Mouse (Mus musculus) testis, adult 2 months (tissue): ENCODE data around the gene Fam50b. TPM values are rescaled to one million over a fixed set of nuclear protein-coding genes. Genes with fewer than 3 reads are reported as not detected.
A peak's percentile ranks its signal among the peaks of the same experiment; 100 is the strongest.

ENCODE experiments used
- H3K27ac ChIP-seq: fragments of 200-500 bp; 2 replicates; pipeline ENCODE4 v1.5.1; 2012; ENCODE audit warnings: low read depth, low read length; ENCODE audit not compliant: control insufficient read depth, insufficient read depth
- H3K27me3 ChIP-seq: fragments of 200-500 bp; 2 replicates; pipeline ENCODE4 v1.6.1; 2012; ENCODE audit warnings: mild to moderate bottlenecking, low read length, moderate library complexity; ENCODE audit not compliant: control insufficient read depth, insufficient read depth
- H3K36me3 ChIP-seq: fragments of 200-500 bp; 2 replicates; pipeline ENCODE4 v1.6.1; 2012; ENCODE audit warnings: mild to moderate bottlenecking, low read length; ENCODE audit not compliant: control insufficient read depth, insufficient read depth
- H3K4me1 ChIP-seq: fragments of 200-500 bp; 2 replicates; pipeline ENCODE4 v1.6.1; 2012; ENCODE audit warnings: low read length; ENCODE audit not compliant: control insufficient read depth, insufficient read depth
- H3K4me3 ChIP-seq: fragments of 200-500 bp; 2 replicates; pipeline ENCODE4 v1.5.1; 2012; ENCODE audit warnings: low read depth, mild to moderate bottlenecking, low read length, moderate library complexity, mixed read lengths; ENCODE audit not compliant: control insufficient read depth
- CTCF ChIP-seq: fragments of 200-500 bp; IDR thresholded peaks from 2 replicates; pipeline ENCODE4 v1.5.1; 2012; ENCODE audit warnings: low read depth, mild to moderate bottlenecking, inconsistent platforms, low read length, moderate library complexity; ENCODE audit not compliant: control insufficient read depth, insufficient read depth, insufficient replicate concordance
- POLR2A ChIP-seq: fragments of 200-500 bp; IDR thresholded peaks from 2 replicates; pipeline ENCODE4 v1.6.1; 2012; ENCODE audit warnings: low read depth, mild to moderate bottlenecking, inconsistent platforms, low read length, moderate library complexity; ENCODE audit not compliant: control insufficient read depth
- polyA plus RNA-seq: library from polyadenylated mRNA; depleted of rRNA; stranded (reverse); fragments of >200 nt; gene quantifications from 2 replicates; pipeline ENCODE4 v1.2.3, GENCODE M21; 2012; rRNA removed

The Fam50b gene
- 228 and 274 TPM in 2 replicates for polyA plus RNA-seq

GRCm38 (mm10) chr13:34734686-34735085, at the start of gene Fam50b:
Gene Fam50b (plus strand): TSS chr13:34734850.
- Histone ChIP-seq H3K27me3 (no peaks in the 10 kb centered on the region), H3K4me3 (peak within 1 kb of the TSS; percentile 78), H3K36me3 (no peaks in the 10 kb centered on the region), H3K27ac (peak within 1 kb of the TSS; percentile 62), H3K4me1 (peaks cover 2% of the 10 kb centered on the region; the same call in 1 of the 2 replicates)
- 0 out of 2 replicates have a peak, but pooled peaks have one; percentile 27 for TF ChIP-seq POLR2A
- TF ChIP-seq CTCF: no peak

DNA sequence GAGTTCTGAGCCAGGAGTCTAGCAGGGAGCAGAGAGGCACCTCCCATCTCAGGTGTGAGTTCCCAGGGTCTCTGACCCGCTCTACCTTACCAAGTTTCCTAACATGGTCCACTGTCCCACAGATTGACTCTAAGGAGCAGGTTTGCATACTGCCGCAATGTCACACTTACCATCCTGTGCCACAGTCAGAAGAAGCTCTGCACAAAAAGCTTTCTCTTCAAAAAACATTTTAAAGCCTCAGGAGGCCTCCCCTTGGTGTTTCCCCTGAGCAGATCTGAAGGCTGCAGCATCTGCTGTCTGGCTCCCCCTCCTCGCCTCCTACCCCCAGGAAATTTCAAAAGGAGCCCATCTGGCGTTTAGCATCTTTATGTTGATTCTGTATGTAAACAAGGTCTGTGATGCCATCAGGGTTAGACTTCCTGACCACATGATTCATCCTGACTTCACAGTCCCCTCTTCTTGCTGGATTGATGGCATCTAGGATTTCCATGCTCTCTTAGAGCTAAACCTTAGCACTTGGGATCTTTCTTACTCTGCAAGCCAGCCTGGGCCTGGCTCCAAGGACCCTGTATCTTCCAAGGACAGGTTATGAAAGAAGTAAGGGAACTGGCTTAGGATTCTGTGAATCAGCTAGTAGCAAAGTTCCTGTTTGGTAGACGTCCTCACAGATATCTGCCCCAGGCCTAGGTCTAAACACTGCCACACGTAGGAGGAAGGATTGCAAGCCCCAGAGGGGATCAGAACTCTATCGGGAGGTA, 49.5 kb upstream of the Fam50b start:
- Histone ChIP-seq H3K27ac (no peak overlapping the region), H3K27me3 (no peaks in the 10 kb centered on the region), H3K4me1 (peaks cover 4% of the 10 kb centered on the region; the same call in 1 of the 2 replicates), H3K4me3 (no peak overlapping the region), H3K36me3 (no peaks in the 10 kb centered on the region)
- TF ChIP-seq CTCF (no peak), POLR2A (no peak)

DNA sequence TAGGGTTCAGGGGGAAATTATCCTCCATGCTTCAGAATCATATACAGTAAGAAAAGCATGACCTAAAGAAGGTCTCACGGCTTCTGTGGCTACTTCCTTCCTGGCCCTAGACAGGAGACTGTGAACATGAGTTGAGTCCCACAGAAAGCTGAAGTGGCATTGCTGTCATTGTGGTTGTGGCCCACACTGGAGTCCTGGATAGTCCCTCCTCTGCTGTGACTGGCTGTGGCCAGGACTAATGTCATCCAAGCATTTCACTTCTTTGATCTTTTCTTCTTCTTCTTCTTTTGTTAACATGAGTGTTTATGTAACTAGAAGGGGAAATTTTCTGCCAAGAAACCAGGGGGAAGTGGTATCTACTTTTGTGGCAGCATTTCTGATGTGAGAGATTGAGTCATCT, 43.6 kb upstream of the Fam50b start:
- H3K4me1 ChIP-seq: no peaks in the 10 kb centered on the region
- H3K4me3 ChIP-seq: no peak overlapping the region
- no peaks in the 10 kb centered on the region for H3K27me3 ChIP-seq
- no peak for TF ChIP-seq POLR2A
- TF ChIP-seq CTCF: no peak
- H3K27ac ChIP-seq: no peak overlapping the region
- no peaks in the 10 kb centered on the region for H3K36me3 ChIP-seq

GRCm38 (mm10) chr13:34693111-34693510, 41.5 kb upstream of the Fam50b start:
- TF ChIP-seq POLR2A: no peak
- no peak for TF ChIP-seq CTCF
- Histone ChIP-seq H3K4me3 (no peak overlapping the region), H3K36me3 (no peaks in the 10 kb centered on the region), H3K4me1 (no peaks in the 10 kb centered on the region), H3K27ac (no peak overlapping the region), H3K27me3 (no peaks in the 10 kb centered on the region)

DNA sequence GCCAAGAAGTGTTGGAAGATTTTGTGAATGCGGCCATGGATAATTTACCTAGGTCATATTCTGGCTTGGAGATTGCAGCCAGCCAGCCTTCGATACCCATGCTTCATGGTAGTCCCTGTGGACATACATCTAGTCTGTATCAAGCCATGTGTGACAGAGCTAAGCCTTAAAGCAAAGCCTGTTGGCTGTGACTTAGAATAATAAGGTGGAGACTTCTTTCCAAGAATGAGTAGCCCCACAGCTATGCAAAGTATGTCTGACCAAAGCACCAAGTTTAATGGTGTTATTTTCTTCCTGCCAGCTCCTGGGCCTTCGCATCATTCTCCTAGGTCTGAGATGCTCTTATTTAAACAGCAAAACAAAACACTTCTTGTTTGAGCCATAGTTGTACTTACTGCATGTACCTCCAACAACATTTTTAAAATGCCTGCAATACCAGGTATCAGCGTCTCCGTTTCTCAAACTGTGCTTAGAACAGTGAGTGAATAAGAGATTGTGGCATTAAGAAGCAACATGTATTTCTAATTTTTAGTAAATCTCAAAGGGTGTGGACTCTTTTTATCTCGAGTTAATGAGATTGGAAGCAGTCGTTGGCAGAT, 37.8 kb upstream of the Fam50b start:
- Histone ChIP-seq H3K27me3 (no peaks in the 10 kb centered on the region), H3K4me3 (no peak overlapping the region), H3K4me1 (no peaks in the 10 kb centered on the region), H3K27ac (no peak overlapping the region), H3K36me3 (no peaks in the 10 kb centered on the region)
- TF ChIP-seq CTCF: no peak
- no peak for TF ChIP-seq POLR2A

GRCm38 (mm10) chr13:34700091-34700490, 34.6 kb upstream of the Fam50b start:
- H3K27me3 ChIP-seq: no peaks in the 10 kb centered on the region
- no peak for TF ChIP-seq POLR2A
- TF ChIP-seq CTCF: no peak
- no peak overlapping the region for H3K4me3 ChIP-seq
- no peaks in the 10 kb centered on the region for H3K36me3 ChIP-seq
- no peak overlapping the region for H3K27ac ChIP-seq
- H3K4me1 ChIP-seq: no peaks in the 10 kb centered on the region

GRCm38 (mm10) chr13:34700630-34701029, 34.0 kb upstream of the Fam50b start:
- TF ChIP-seq CTCF: no peak
- Histone ChIP-seq H3K4me3 (no peak overlapping the region), H3K27me3 (no peaks in the 10 kb centered on the region), H3K27ac (no peak overlapping the region), H3K36me3 (no peaks in the 10 kb centered on the region), H3K4me1 (no peaks in the 10 kb centered on the region)
